Mouse (Mus musculus): Measurements from ENCODE around the gene Rftn2. TPM values are rescaled to one million over a fixed set of nuclear protein-coding genes. Genes with fewer than 3 reads are reported as not detected.

The Rftn2 gene
- 5.7 TPM for polyA plus RNA-seq (2017; shearing (Covaris generic))

GRCm38 (mm10) chr1:55226011-55226857 is at the start of gene Rftn2:
Gene Rftn2 (minus strand): TSS chr1:55226782.

GRCm38 (mm10) chr1:55236890-55237642 is 10.5 kb upstream of the Rftn2 start, which contains the start of gene Mars2:
Gene Mars2 (plus strand): TSS chr1:55237177.

GRCm38 (mm10) chr1:55130943-55131401 is 95.6 kb downstream of the Rftn2 start, which contains the start of gene Mob4:
Gene Mob4 (plus strand): TSS chr1:55131231.

Other genes starting within 250 kb of the Rftn2 start
- 670 TPM for gene Sf3b1, start 199.3 kb downstream of the Rftn2 start, polyA plus RNA-seq (2017; shearing (Covaris generic))
- gene Coq10b, start 174.0 kb downstream of the Rftn2 start, polyA plus RNA-seq (2017; shearing (Covaris generic)) = 25.6 TPM
- 205 TPM for gene Hspe1, start 138.7 kb downstream of the Rftn2 start, polyA plus RNA-seq (2017; shearing (Covaris generic))
- gene Hspd1, start 138.5 kb downstream of the Rftn2 start, polyA plus RNA-seq (2017; shearing (Covaris generic)) = 208 TPM
- gene Mob4, start 95.6 kb downstream of the Rftn2 start, polyA plus RNA-seq (2017; shearing (Covaris generic)) = 113 TPM
- 2.4 TPM for gene Mars2, start 10.4 kb upstream of the Rftn2 start, polyA plus RNA-seq (2017; shearing (Covaris generic))
- 0.84 TPM for gene Boll, start 136.7 kb upstream of the Rftn2 start, polyA plus RNA-seq (2017; shearing (Covaris generic))
- gene Plcl1, start 179.1 kb upstream of the Rftn2 start, polyA plus RNA-seq (2017; shearing (Covaris generic)) = 3.6 TPM